Mouse (Mus musculus) limb, embryonic 13.5 days (tissue): ENCODE data around the gene Fyn. TPM values are rescaled to one million over a fixed set of nuclear protein-coding genes. Genes with fewer than 3 reads are reported as not detected.

Source experiments
- ATAC-seq: fragments of 200-750 bp; cut with Nextera tagmentation; 2 replicates; pipeline ENCODE4 v1.8.0; 2017; ENCODE audit warnings: low read depth, moderate number of reproducible peaks, moderate TSS enrichment; ENCODE audit not compliant: low FRiP score
- H3K27ac ChIP-seq: fragments of 300-500 bp; sonication (generic); 2 replicates; pipeline ENCODE4 v1.5.1; 2015; ENCODE audit warnings: inconsistent platforms, mild to moderate bottlenecking, moderate library complexity
- H3K27me3 ChIP-seq: fragments of 300-500 bp; sonication (generic); 2 replicates; pipeline ENCODE4 v1.6.1; 2015; ENCODE audit warnings: mild to moderate bottlenecking, inconsistent platforms
- H3K36me3 ChIP-seq: fragments of 300-500 bp; sonication (generic); 2 replicates; pipeline ENCODE4 v1.6.1; 2015; ENCODE audit warnings: inconsistent platforms, mild to moderate bottlenecking, moderate library complexity
- H3K4me1 ChIP-seq: fragments of 300-500 bp; sonication (generic); 2 replicates; pipeline ENCODE4 v1.6.1; 2015; ENCODE audit warnings: inconsistent platforms
- H3K4me2 ChIP-seq: fragments of 300-500 bp; sonication (generic); replicated peaks from 2 replicates; pipeline ENCODE4 v1.6.1; 2015; ENCODE audit warnings: inconsistent platforms, mild to moderate bottlenecking, moderate library complexity
- H3K4me3 ChIP-seq: fragments of 300-500 bp; sonication (generic); 2 replicates; pipeline ENCODE4 v1.5.1; 2015; ENCODE audit warnings: moderate library complexity, mild to moderate bottlenecking, inconsistent platforms
- H3K9ac ChIP-seq: fragments of 300-500 bp; sonication (generic); 2 replicates; pipeline ENCODE4 v1.6.1; 2015; ENCODE audit warnings: mild to moderate bottlenecking, inconsistent platforms
- H3K9me3 ChIP-seq: fragments of 300-500 bp; sonication (generic); 2 replicates; pipeline ENCODE4 v1.6.1; 2016; ENCODE audit warnings: inconsistent platforms
- WGBS: fragments of 180-500 bp; shearing (Covaris S2); methylation state at CpG from one replicate; pipeline ENCODE4 v1.1.7; 2015; 5-methylcytosine and 5-hydroxymethylcytosine counted together
- polyA plus RNA-seq: library from polyadenylated mRNA; unstranded; fragments of >200 nt; fragmentation: Nextera tagmentation; extraction: Ambion mirVana; gene quantifications from 2 replicates; pipeline ENCODE4 v1.2.1, GENCODE M21; 2015

The Fyn gene
- polyA plus RNA-seq = 28.0 and 29.6 TPM in 2 replicates

DNA sequence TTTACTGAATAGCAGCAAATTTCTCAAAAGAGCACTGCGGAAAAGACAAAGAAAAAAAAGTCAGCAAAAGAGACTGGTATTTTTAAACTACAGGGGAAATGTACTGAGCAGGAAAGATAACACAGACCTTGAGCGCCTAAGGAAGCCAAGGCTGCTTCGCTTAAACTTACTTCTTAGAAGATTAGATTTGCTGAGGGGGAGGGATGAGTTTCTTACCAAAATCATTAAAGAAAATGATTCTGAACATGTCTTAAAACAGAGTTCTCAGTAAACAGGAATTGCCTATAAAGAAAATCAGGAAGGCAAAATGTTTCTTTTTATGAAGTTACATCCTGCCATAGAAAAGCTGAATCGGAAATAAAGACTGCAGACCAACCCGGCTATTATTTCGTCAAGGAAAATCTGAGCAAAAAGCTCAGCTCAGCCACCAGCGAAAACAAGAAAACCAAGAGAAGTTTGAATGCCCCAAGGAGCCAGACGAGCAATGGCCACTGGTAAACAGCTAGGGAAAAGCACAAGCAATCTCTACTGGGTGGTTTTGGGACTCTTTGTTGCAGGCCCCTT is at the start of gene Fyn:
TSS of gene Fyn (plus strand) at position 284 of the 564 bp plus-strand sequence.
- Histone ChIP-seq H3K9me3 (no peaks in the 10 kb centered on the region), H3K4me3 (peak within 1 kb of the TSS; percentile 91), H3K9ac (peak within 1 kb of the TSS; percentile 94), H3K27ac (peak within 1 kb of the TSS; percentile 86), H3K36me3 (no peaks in the 10 kb centered on the region), H3K4me1 (peaks cover 20% of the 10 kb centered on the region), H3K27me3 (peaks cover 9% of the 10 kb centered on the region; the same call in 1 of the 2 replicates), H3K4me2 (peak within 1 kb of the TSS; percentile 79)
- ATAC-seq = no peak
- WGBS = 39% methylated on average over 8 of the region's 8 CpGs

GRCm38 (mm10) chr10:39320798-39321622 is 47.6 kb upstream of the Fyn start:
- peak; percentile 59 for ATAC-seq
- no peak overlapping the region for H3K27ac ChIP-seq
- peak overlapping the region; percentile 47 for H3K4me2 ChIP-seq
- H3K36me3 ChIP-seq = no peaks in the 10 kb centered on the region
- no peak overlapping the region for H3K4me3 ChIP-seq
- 33% methylated on average over 17 of the region's 17 CpGs for WGBS
- 0 out of 2 replicates have a peak overlapping the region, but pooled peaks have one; percentile 43 for H3K9ac ChIP-seq
- H3K9me3 ChIP-seq = no peaks in the 10 kb centered on the region
- peaks cover 19% of the 10 kb centered on the region for H3K4me1 ChIP-seq
- no peaks in the 10 kb centered on the region for H3K27me3 ChIP-seq

- H3K27me3 ChIP-seq = no peaks in the 10 kb centered on the region
- no peaks in the 10 kb centered on the region for H3K9me3 ChIP-seq
- 0 out of 2 replicates have a peak overlapping the region, but pooled peaks have one; percentile 43 for H3K9ac ChIP-seq
- H3K4me2 ChIP-seq = peak overlapping the region; percentile 47
- WGBS = 57% methylated on average over 9 of the region's 9 CpGs
- H3K4me1 ChIP-seq = peaks cover 19% of the 10 kb centered on the region
- no peak for ATAC-seq
- no peaks in the 10 kb centered on the region for H3K36me3 ChIP-seq
- H3K27ac ChIP-seq = no peak overlapping the region
- no peak overlapping the region for H3K4me3 ChIP-seq
Observed at GRCm38 (mm10) chr10:39321623-39321985, 47.1 kb upstream of the Fyn start.

DNA sequence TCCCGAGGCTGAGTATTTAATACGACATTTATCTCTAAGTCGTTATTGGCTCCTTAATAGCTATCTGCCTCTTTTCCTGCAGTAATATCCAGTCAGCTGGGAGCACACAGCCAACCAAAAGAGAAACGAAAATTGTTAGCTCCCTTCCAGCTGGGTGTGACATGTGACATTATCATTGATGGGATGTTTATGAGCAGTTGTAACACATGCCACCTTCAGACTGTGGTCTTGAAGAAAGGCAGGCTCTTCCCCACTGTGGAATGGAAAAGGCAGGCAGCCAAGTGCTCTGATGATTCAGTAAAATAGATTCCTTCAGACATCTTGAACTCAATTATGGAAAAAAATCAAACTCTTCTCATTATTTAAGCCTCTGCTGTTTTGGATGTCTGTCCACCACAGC is 46.5 kb upstream of the Fyn start:
- no peak overlapping the region for H3K9ac ChIP-seq
- H3K9me3 ChIP-seq = no peaks in the 10 kb centered on the region
- no peaks in the 10 kb centered on the region for H3K27me3 ChIP-seq
- H3K27ac ChIP-seq = no peak overlapping the region
- H3K4me2 ChIP-seq = no peak overlapping the region
- no peak for ATAC-seq
- H3K36me3 ChIP-seq = no peaks in the 10 kb centered on the region
- H3K4me1 ChIP-seq = peaks cover 19% of the 10 kb centered on the region
- no peak overlapping the region for H3K4me3 ChIP-seq
- WGBS = 45% methylated on average over 4 of the region's 4 CpGs

DNA sequence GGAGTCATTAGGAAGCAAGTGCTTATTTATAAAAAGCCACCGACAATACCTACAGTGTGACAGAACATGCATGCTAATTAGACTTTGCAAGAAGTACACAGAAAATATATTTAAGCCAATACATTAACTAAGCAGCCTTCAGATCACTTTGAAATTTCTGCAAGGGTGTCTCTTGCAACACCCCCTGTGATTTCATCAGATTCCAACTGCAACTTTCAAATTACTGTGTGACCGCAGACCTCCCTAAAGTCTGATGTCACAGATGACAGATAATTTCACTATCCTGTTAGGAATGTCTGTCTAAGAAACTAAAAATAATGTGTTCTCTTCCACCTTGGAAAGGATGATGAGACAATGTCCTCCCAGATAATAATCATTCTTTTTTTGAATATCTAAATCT is 44.4 kb upstream of the Fyn start:
- no peak overlapping the region for H3K9ac ChIP-seq
- H3K27me3 ChIP-seq = no peaks in the 10 kb centered on the region
- WGBS = 78% methylated on average over 2 of the region's 2 CpGs
- H3K4me1 ChIP-seq = peaks cover 19% of the 10 kb centered on the region
- H3K4me3 ChIP-seq = no peak overlapping the region
- H3K9me3 ChIP-seq = no peaks in the 10 kb centered on the region
- no peak for ATAC-seq
- H3K36me3 ChIP-seq = no peaks in the 10 kb centered on the region
- H3K27ac ChIP-seq = no peak overlapping the region
- no peak overlapping the region for H3K4me2 ChIP-seq

GRCm38 (mm10) chr10:39328661-39329060 is 40.0 kb upstream of the Fyn start:
- H3K4me1 ChIP-seq = no peaks in the 10 kb centered on the region
- no peaks in the 10 kb centered on the region for H3K27me3 ChIP-seq
- H3K36me3 ChIP-seq = no peaks in the 10 kb centered on the region
- 88% methylated on average over 2 of the region's 2 CpGs for WGBS
- H3K4me2 ChIP-seq = no peak overlapping the region
- no peak overlapping the region for H3K9ac ChIP-seq
- no peak for ATAC-seq
- H3K9me3 ChIP-seq = peaks cover 10% of the 10 kb centered on the region
- no peak overlapping the region for H3K27ac ChIP-seq
- no peak overlapping the region for H3K4me3 ChIP-seq

- no peak for ATAC-seq
- no peak overlapping the region for H3K9ac ChIP-seq
- no peak overlapping the region for H3K4me3 ChIP-seq
- H3K36me3 ChIP-seq = no peaks in the 10 kb centered on the region
- peaks cover 10% of the 10 kb centered on the region for H3K9me3 ChIP-seq
- H3K4me1 ChIP-seq = no peaks in the 10 kb centered on the region
- H3K27ac ChIP-seq = no peak overlapping the region
- H3K4me2 ChIP-seq = no peak overlapping the region
- no peaks in the 10 kb centered on the region for H3K27me3 ChIP-seq
- 55% methylated on average over 3 of the region's 3 CpGs for WGBS
Observed at GRCm38 (mm10) chr10:39334320-39334719, 34.3 kb upstream of the Fyn start.

- H3K27me3 ChIP-seq = no peaks in the 10 kb centered on the region
- no peak overlapping the region for H3K9ac ChIP-seq
- no peak overlapping the region for H3K4me2 ChIP-seq
- H3K9me3 ChIP-seq = peaks cover 10% of the 10 kb centered on the region
- no peak overlapping the region for H3K4me3 ChIP-seq
- ATAC-seq = no peak
- H3K36me3 ChIP-seq = no peaks in the 10 kb centered on the region
- H3K4me1 ChIP-seq = no peaks in the 10 kb centered on the region
- no peak overlapping the region for H3K27ac ChIP-seq
Observed at GRCm38 (mm10) chr10:39335880-39336279, 32.8 kb upstream of the Fyn start.

GRCm38 (mm10) chr10:39339189-39339968 is 29.3 kb upstream of the Fyn start:
- 73% methylated on average over 2 of the region's 2 CpGs for WGBS
- no peak overlapping the region for H3K4me3 ChIP-seq
- no peaks in the 10 kb centered on the region for H3K36me3 ChIP-seq
- H3K4me1 ChIP-seq = no peaks in the 10 kb centered on the region
- no peaks in the 10 kb centered on the region for H3K27me3 ChIP-seq
- H3K4me2 ChIP-seq = no peak overlapping the region
- H3K9me3 ChIP-seq = no peaks in the 10 kb centered on the region
- H3K27ac ChIP-seq = no peak overlapping the region
- H3K9ac ChIP-seq = no peak overlapping the region
- ATAC-seq = no peak

GRCm38 (mm10) chr10:39339969-39340236 is 28.8 kb upstream of the Fyn start:
- Histone ChIP-seq H3K27me3 (no peaks in the 10 kb centered on the region), H3K36me3 (no peaks in the 10 kb centered on the region), H3K9ac (no peak overlapping the region), H3K4me3 (no peak overlapping the region), H3K9me3 (no peaks in the 10 kb centered on the region), H3K4me1 (no peaks in the 10 kb centered on the region), H3K4me2 (no peak overlapping the region), H3K27ac (no peak overlapping the region)
- WGBS = 91% methylated on average over 2 of the region's 2 CpGs
- ATAC-seq = no peak

- 90% methylated on average over 1 of the region's 1 CpGs for WGBS
- no peaks in the 10 kb centered on the region for H3K27me3 ChIP-seq
- no peak overlapping the region for H3K9ac ChIP-seq
- ATAC-seq = no peak
- no peaks in the 10 kb centered on the region for H3K36me3 ChIP-seq
- no peaks in the 10 kb centered on the region for H3K4me1 ChIP-seq
- H3K4me3 ChIP-seq = no peak overlapping the region
- no peak overlapping the region for H3K27ac ChIP-seq
- no peak overlapping the region for H3K4me2 ChIP-seq
- no peaks in the 10 kb centered on the region for H3K9me3 ChIP-seq
Observed at GRCm38 (mm10) chr10:39343551-39343950, 25.1 kb upstream of the Fyn start.

DNA sequence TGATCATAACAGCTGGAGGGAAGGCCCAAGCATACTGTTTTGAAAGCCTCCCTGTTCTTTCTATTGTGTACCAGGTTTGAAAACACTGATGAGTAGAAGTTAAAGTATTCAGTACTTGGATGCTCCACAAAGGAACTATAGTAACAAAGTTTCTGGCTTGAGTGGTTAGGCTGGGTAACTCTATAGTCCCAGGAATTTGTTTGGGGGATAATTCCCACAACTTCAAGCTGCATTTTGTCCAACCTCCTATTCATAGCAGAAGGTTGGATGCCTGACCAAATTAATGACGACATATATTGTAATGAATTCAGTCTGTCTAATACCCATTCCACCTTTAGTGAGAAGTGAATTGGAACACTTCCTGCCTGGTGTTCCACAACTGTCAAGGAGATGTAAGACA is 22.7 kb upstream of the Fyn start:
- no peaks in the 10 kb centered on the region for H3K36me3 ChIP-seq
- ATAC-seq = no peak
- WGBS = 40% methylated on average over 1 of the region's 1 CpGs
- no peak overlapping the region for H3K9ac ChIP-seq
- H3K4me2 ChIP-seq = no peak overlapping the region
- H3K9me3 ChIP-seq = no peaks in the 10 kb centered on the region
- no peaks in the 10 kb centered on the region for H3K4me1 ChIP-seq
- no peaks in the 10 kb centered on the region for H3K27me3 ChIP-seq
- no peak overlapping the region for H3K27ac ChIP-seq
- H3K4me3 ChIP-seq = no peak overlapping the region
